Mouse (Mus musculus) myocyte (in vitro differentiated cells): ENCODE results near the gene Ccdc51.
"Not testable (repeated sequence)": the region's sequence is repeated elsewhere in the genome, so short reads cannot be mapped to it uniquely, and the experiment has no call there.

Source experiments
- CEBPB ChIP-seq: IDR thresholded peaks from 2 replicates; pipeline ENCODE4 v1.6.1; 2011; ENCODE audit warnings: mild to moderate bottlenecking, moderate library complexity; ENCODE audit not compliant: poor library complexity, insufficient read depth, severe bottlenecking
- E2F4 ChIP-seq: IDR thresholded peaks from one replicate; pipeline ENCODE4 v1.6.1; 2011; ENCODE audit warnings: mild to moderate bottlenecking, control low read depth, moderate library complexity; ENCODE audit not compliant: insufficient read depth
- MAX ChIP-seq: IDR thresholded peaks from one replicate; pipeline ENCODE4 v1.6.1; 2011; ENCODE audit warnings: low read depth, mild to moderate bottlenecking, control low read depth
- MYOD1 ChIP-seq, 3 experiments: IDR thresholded peaks; one replicate each; pipeline ENCODE4 v1.6.1; 2011; ENCODE audit warnings: control low read depth in 2 of 3, low read depth in 2 of 3, mild to moderate bottlenecking in 2 of 3, moderate library complexity in 1 of 3; ENCODE audit not compliant: insufficient read length in 2 of 3, control insufficient read depth in 1 of 3
- MYOG ChIP-seq, 3 experiments: IDR thresholded peaks; one replicate each; pipeline ENCODE4 v1.6.1; 2011; ENCODE audit warnings: control low read depth in 2 of 3, low read depth in 2 of 3, mild to moderate bottlenecking in 2 of 3; ENCODE audit not compliant: insufficient read length in 2 of 3, control insufficient read depth in 1 of 3, insufficient read depth in 1 of 3
- POLR2A ChIP-seq: IDR thresholded peaks from one replicate; pipeline ENCODE4 v1.6.1; 2011; ENCODE audit warnings: low read depth, mild to moderate bottlenecking, control low read depth, moderate library complexity; ENCODE audit not compliant: insufficient read length
- POLR2AphosphoS2 ChIP-seq: IDR thresholded peaks from one replicate; pipeline ENCODE4 v1.6.1; 2011; ENCODE audit warnings: low read depth, control low read depth; ENCODE audit not compliant: insufficient read length
- REST ChIP-seq: IDR thresholded peaks from one replicate; pipeline ENCODE4 v1.6.1; 2011; ENCODE audit warnings: mild to moderate bottlenecking, control low read depth, moderate library complexity; ENCODE audit not compliant: insufficient read depth, insufficient read length
- SRF ChIP-seq: IDR thresholded peaks from one replicate; pipeline ENCODE4 v1.6.1; 2011; ENCODE audit warnings: low read depth; ENCODE audit not compliant: control insufficient read depth, insufficient read length
- TCF12 ChIP-seq: IDR thresholded peaks from one replicate; pipeline ENCODE4 v1.6.1; 2011; ENCODE audit warnings: mild to moderate bottlenecking, control low read depth; ENCODE audit not compliant: poor library complexity, insufficient read depth, severe bottlenecking
- TCF3 ChIP-seq: IDR thresholded peaks from one replicate; pipeline ENCODE4 v1.6.1; 2011; ENCODE audit warnings: low read depth, control low read depth; ENCODE audit not compliant: insufficient read length
- USF1 ChIP-seq: IDR thresholded peaks from one replicate; pipeline ENCODE4 v1.6.1; 2011; ENCODE audit warnings: low read depth, mild to moderate bottlenecking, control low read depth, moderate library complexity

- TF ChIP-seq TCF12; REST; POLR2A; MYOG (IDR thresholded peaks at IDR 0.05; ENCODE audit: control insufficient read depth in 1 of 3, insufficient read depth in 1 of 3, insufficient read length in 2 of 3, low read depth in 2 of 3); E2F4; CEBPB; USF1; MAX; POLR2AphosphoS2; MYOD1 (IDR thresholded peaks at IDR 0.05; ENCODE audit: control insufficient read depth in 1 of 3, insufficient read length in 2 of 3, low read depth in 2 of 3); TCF3; SRF: not testable (repeated sequence)
These were observed 58.1 kb downstream of the Ccdc51 start for GRCm38 (mm10) chr9:109140414-109140813.
